Comparison of ENCODE assay signal across 10 mouse cellular contexts in genomic region chr17:24639571-24639988, GRCm38 (mm10). TPM values are rescaled to one million over a fixed set of nuclear protein-coding genes. Genes with fewer than 3 reads are reported as not detected.
A peak's percentile ranks its signal among the peaks of the same experiment; 100 is the strongest.
DNase-seq lines count a peak whose midpoint lies in the region; ATAC-seq and TF ChIP-seq lines count a peak whose summit lies in the region.
"Had no signal": no experiment of that assay in that cellular context is flagged by ENCODE, and none has a peak within 500 bp of the region (broad histone marks: within the 10 kb centered on the region; RNA-seq: fewer than 3 reads in every experiment).

No protein-coding gene starts in this region.

- H3K9ac ChIP-seq in heart, embryonic 13.5 days: 0 out of 2 replicates have a peak overlapping the region, but pooled peaks have one; percentile 8
- H3K9ac ChIP-seq in ES-E14 (ENCODE audit: insufficient read depth, low read depth, low read length, poor library complexity, severe bottlenecking): peak overlapping the region; percentile 69; the same call in 1 of the 2 replicates
- peak overlapping the region; percentile 57 for H3K9ac ChIP-seq in limb, embryonic 11.5 days (ENCODE audit: low read length)

- H3K4me2 ChIP-seq in heart, embryonic 13.5 days: no peak overlapping the region
- peak overlapping the region; percentile 25; the same call in 1 of the 2 replicates for H3K4me2 ChIP-seq in limb, embryonic 11.5 days (ENCODE audit: low read depth, severe bottlenecking)

- in situ Hi-C loops in ES-E14 (cut with MboI; ENCODE audit: low sequenced_read_pairs in 2 of 2, unreplicated experiment in 2 of 2): no loop called here

- H3K4me3 ChIP-seq in heart, embryonic 13.5 days: no peak overlapping the region
- peak overlapping the region in 1 of 2 experiments; percentile 58; a peak in 2 of 4 replicates for H3K4me3 ChIP-seq in ES-E14 (ENCODE audit: insufficient read depth in 1 of 2, low read depth in 1 of 2, low read length in 2 of 2, poor library complexity in 1 of 2, severe bottlenecking in 1 of 2)
- H3K4me3 ChIP-seq in embryonic fibroblast, embryonic 13.5 days (ENCODE audit: insufficient read depth, low read length): no peak overlapping the region
- H3K4me3 ChIP-seq in limb, embryonic 11.5 days (ENCODE audit: low read depth, low read length): no peak overlapping the region
- no peak overlapping the region for H3K4me3 ChIP-seq in thymus, adult 2 months (ENCODE audit: control insufficient read depth, insufficient read depth, low read length)

- no peak for ATAC-seq in heart, embryonic 13.5 days (ENCODE audit: extremely low read depth, insufficient number of reproducible peaks, low FRiP score, low TSS enrichment)
- peak; percentile 74 for ATAC-seq in limb, embryonic 11.5 days (ENCODE audit: insufficient number of reproducible peaks, low FRiP score, low TSS enrichment, low read depth)
- ATAC-seq in cerebellum, adult (ENCODE audit: insufficient number of reproducible peaks, low FRiP score, low TSS enrichment): no peak

- H3K27me3 ChIP-seq in heart, embryonic 13.5 days (replicated peaks): peaks cover 66% of the 10 kb centered on the region
- H3K27me3 ChIP-seq in limb, embryonic 11.5 days (ENCODE audit: control insufficient read depth, insufficient read depth, low read length): no peaks in the 10 kb centered on the region
- no peaks in the 10 kb centered on the region for H3K27me3 ChIP-seq in thymus, adult 2 months (ENCODE audit: control insufficient read depth, insufficient read depth, low read length)

- no peak for DNase-seq in heart, adult 11 months
- no peak for DNase-seq in ES-E14 (ENCODE audit: low read depth, low spot score)
- DNase-seq in limb, embryonic 11.5 days (ENCODE audit: low spot score): peak; percentile 85
- no peak for DNase-seq in thymus, adult 2 months
- DNase-seq in spleen, adult 12 weeks (ENCODE audit: low spot score): no peak
- DNase-seq: thymus, postnatal 25 days had no signal

- no peak for TF ChIP-seq POLR2A in embryonic fibroblast, embryonic 13.5 days (IDR thresholded peaks at IDR 0.05; ENCODE audit: low read depth, low read length)
- no peak for TF ChIP-seq POLR2A in thymus, adult 2 months (IDR thresholded peaks at IDR 0.05; ENCODE audit: control insufficient read depth, extremely low read depth, insufficient read depth, low read length, poor library complexity)

- peak overlapping the region; percentile 68 for H3K27ac ChIP-seq in heart, embryonic 13.5 days (replicated peaks)
- no peak overlapping the region for H3K27ac ChIP-seq in ES-E14 (ENCODE audit: insufficient read depth, low read depth, low read length, poor library complexity, severe bottlenecking)
- H3K27ac ChIP-seq in embryonic fibroblast, embryonic 13.5 days (ENCODE audit: insufficient read depth, low read length): peak overlapping the region; percentile 84
- H3K27ac ChIP-seq in limb, embryonic 11.5 days (replicated peaks; ENCODE audit: low read depth, low read length): peak overlapping the region; percentile 97
- H3K27ac ChIP-seq in thymus, adult 2 months (ENCODE audit: control insufficient read depth, insufficient read depth, low read length): no peak overlapping the region

- H3K9me3 ChIP-seq in heart, embryonic 13.5 days: no peaks in the 10 kb centered on the region
- no peaks in the 10 kb centered on the region for H3K9me3 ChIP-seq in ES-E14 (ENCODE audit: control insufficient read depth, insufficient read depth, low read depth, low read length)
- no peaks in the 10 kb centered on the region for H3K9me3 ChIP-seq in limb, embryonic 11.5 days (ENCODE audit: control insufficient read depth, low read length)

- peaks cover 48% of the 10 kb centered on the region for H3K36me3 ChIP-seq in heart, embryonic 13.5 days
- peaks cover 12% of the 10 kb centered on the region; the same call in 1 of the 2 replicates for H3K36me3 ChIP-seq in ES-E14 (ENCODE audit: control insufficient read depth, insufficient read depth, low read length, poor library complexity, severe bottlenecking)
- H3K36me3 ChIP-seq in limb, embryonic 11.5 days (ENCODE audit: control insufficient read depth, insufficient read depth, low read length): peaks cover 8% of the 10 kb centered on the region
- H3K36me3 ChIP-seq in thymus, adult 2 months (ENCODE audit: control insufficient read depth, insufficient read depth, low read length): no peaks in the 10 kb centered on the region

- TF ChIP-seq CTCF in embryonic fibroblast, embryonic 13.5 days (IDR thresholded peaks at IDR 0.05; ENCODE audit: borderline replicate concordance, insufficient read depth, low read length): no peak
- no peak for TF ChIP-seq CTCF in thymus, adult 2 months (IDR thresholded peaks at IDR 0.05; ENCODE audit: borderline replicate concordance, control insufficient read depth, extremely low read depth, insufficient read depth, low read length, poor library complexity)

- 47% methylated on average over 5 of the region's 5 CpGs for whole genome bisulfite sequencing in heart, embryonic 13.5 days
- 19% methylated on average over 5 of the region's 5 CpGs for WGBS in limb, embryonic 11.5 days
- 100% methylated on average over 5 of the region's 5 CpGs for WGBS in thymus, adult 2 months

- peaks cover 57% of the 10 kb centered on the region for H3K4me1 ChIP-seq in heart, embryonic 13.5 days
- H3K4me1 ChIP-seq in ES-E14 (ENCODE audit: control insufficient read depth in 2 of 2, insufficient read depth in 2 of 2, low read length in 2 of 2, poor library complexity in 1 of 2): peaks cover 2 to 30% of the 10 kb centered on the region in 2 experiments; a peak in 2 of 4 replicates
- H3K4me1 ChIP-seq in embryonic fibroblast, embryonic 13.5 days (ENCODE audit: control insufficient read depth, insufficient read depth, low read length): peaks cover 19% of the 10 kb centered on the region
- H3K4me1 ChIP-seq in limb, embryonic 11.5 days (ENCODE audit: control insufficient read depth, insufficient read depth, low read length): peaks cover 31% of the 10 kb centered on the region
- no peaks in the 10 kb centered on the region for H3K4me1 ChIP-seq in thymus, adult 2 months (replicated peaks; ENCODE audit: control insufficient read depth, insufficient read depth, low read length)

TF ChIP-seq in ES-E14, 5 proteins besides CTCF, POLR2A, EP300 and RAD21:
- no peak for TF ChIP-seq MAFK (IDR thresholded peaks at IDR 0.05; ENCODE audit: insufficient read depth, low read depth, low read length)
- TF ChIP-seq HCFC1 (IDR thresholded peaks at IDR 0.05; ENCODE audit: borderline replicate concordance, insufficient read depth, low read length): no peak
- no peak for TF ChIP-seq CHD2 (IDR thresholded peaks at IDR 0.05; ENCODE audit: low read depth, low read length)
- no peak for TF ChIP-seq ZNF384 (IDR thresholded peaks at IDR 0.05; ENCODE audit: low read depth, low read length)
- no peak for TF ChIP-seq ZC3H11A (IDR thresholded peaks at IDR 0.05; ENCODE audit: borderline replicate concordance, low read depth, low read length)

RNA-seq across cellular contexts. Expression of gene Nthl1, which starts 7.1 kb away (rescaled TPM):
- 9.6 and 9.8 TPM in 2 replicates for polyA plus RNA-seq in heart, embryonic 13.5 days (2015; fragmentation: Nextera tagmentation; extraction: Ambion mirVana)
- 39.4 and 43.0 TPM in 2 replicates for total RNA-seq in ES-E14 (2012; rRNA removed)
- 8.7 and 11.1 TPM in 2 replicates for polyA plus RNA-seq in embryonic fibroblast, embryonic 13.5 days (2011; ENCODE audit: insufficient read length, low read depth, missing spikeins)
- 19.5 and 23.2 TPM in 2 replicates for polyA plus RNA-seq in limb, embryonic 11.5 days (2014; fragmentation: Nextera tagmentation; extraction: Ambion mirVana)
- polyA plus RNA-seq in thymus, adult 2 months (2012; rRNA removed): 9.7 and 9.8 TPM in 2 replicates

RNA-seq across cellular contexts. Expression of gene Tsc2, which starts 7.2 kb away (rescaled TPM):
- 43.4 and 47.9 TPM in 2 replicates for polyA plus RNA-seq in heart, embryonic 13.5 days (2015; fragmentation: Nextera tagmentation; extraction: Ambion mirVana)
- total RNA-seq in ES-E14 (2012; rRNA removed): 93.0 and 118 TPM in 2 replicates
- 75.0 and 83.8 TPM in 2 replicates for polyA plus RNA-seq in embryonic fibroblast, embryonic 13.5 days (2011; ENCODE audit: insufficient read length, low read depth, missing spikeins)
- polyA plus RNA-seq in limb, embryonic 11.5 days (2014; fragmentation: Nextera tagmentation; extraction: Ambion mirVana): 62.7 and 66.8 TPM in 2 replicates
- 163 and 173 TPM in 2 replicates for polyA plus RNA-seq in thymus, adult 2 months (2012; rRNA removed)

RNA-seq across cellular contexts. Expression of gene Slc9a3r2, which starts 10.5 kb away (rescaled TPM):
- polyA plus RNA-seq in heart, embryonic 13.5 days (2015; fragmentation: Nextera tagmentation; extraction: Ambion mirVana): 46.8 and 51.1 TPM in 2 replicates
- total RNA-seq in ES-E14 (2012; rRNA removed): 11.4 and 22.7 TPM in 2 replicates
- 24.2 and 25.9 TPM in 2 replicates for polyA plus RNA-seq in embryonic fibroblast, embryonic 13.5 days (2011; ENCODE audit: insufficient read length, low read depth, missing spikeins)
- 59.3 and 60.4 TPM in 2 replicates for polyA plus RNA-seq in limb, embryonic 11.5 days (2014; fragmentation: Nextera tagmentation; extraction: Ambion mirVana)
- polyA plus RNA-seq in thymus, adult 2 months (2012; rRNA removed): 13.5 and 19.6 TPM in 2 replicates

RNA-seq across cellular contexts. Expression of gene Npw, which starts 18.7 kb away (rescaled TPM):
- not detected in 2 replicates for polyA plus RNA-seq in heart, embryonic 13.5 days (2015; fragmentation: Nextera tagmentation; extraction: Ambion mirVana)
- total RNA-seq in ES-E14 (2012; rRNA removed): 3.0 and 6.0 TPM in 2 replicates
- not detected in 2 replicates for polyA plus RNA-seq in embryonic fibroblast, embryonic 13.5 days (2011; ENCODE audit: insufficient read length, low read depth, missing spikeins)
- 0.31 and 0.54 TPM in 2 replicates for polyA plus RNA-seq in limb, embryonic 11.5 days (2014; fragmentation: Nextera tagmentation; extraction: Ambion mirVana)
- 0.35 and 0.64 TPM in 2 replicates for polyA plus RNA-seq in thymus, adult 2 months (2012; rRNA removed)
- total RNA-seq: left cerebral cortex, postnatal 10 days had no signal

RNA-seq across cellular contexts. Expression of gene Zfp598, which starts 29.9 kb away (rescaled TPM):
- 15.1 and 15.8 TPM in 2 replicates for polyA plus RNA-seq in heart, embryonic 13.5 days (2015; fragmentation: Nextera tagmentation; extraction: Ambion mirVana)
- 39.7 and 55.9 TPM in 2 replicates for total RNA-seq in ES-E14 (2012; rRNA removed)
- polyA plus RNA-seq in embryonic fibroblast, embryonic 13.5 days (2011; ENCODE audit: insufficient read length, low read depth, missing spikeins): 21.6 and 22.2 TPM in 2 replicates
- 36.3 and 42.0 TPM in 2 replicates for polyA plus RNA-seq in limb, embryonic 11.5 days (2014; fragmentation: Nextera tagmentation; extraction: Ambion mirVana)
- polyA plus RNA-seq in thymus, adult 2 months (2012; rRNA removed): 118 and 123 TPM in 2 replicates

Comparison
In these comparisons a context has a peak if more than half of its experiments do, and no peak if none do; other contexts are left out.
1. H3K27ac ChIP-seq: peak in heart, embryonic 13.5 days (single experiment), embryonic fibroblast, embryonic 13.5 days (single experiment) and limb, embryonic 11.5 days (single experiment); none in ES-E14 (single experiment) and thymus, adult 2 months (single experiment).
2. H3K9ac ChIP-seq: peak in every context shown above with its lines; median percentile 69 in ES-E14; 57 in limb, embryonic 11.5 days; 8 in heart, embryonic 13.5 days.